Mouse (Mus musculus) telencephalon, adult 2 months (tissue): ENCODE measurements around the gene Dll4.

Experiments used
- DNase-seq: peaks from one replicate; pipeline ENCODE4 v3.0.0-alpha.2; 2011; ENCODE audit warnings: low read depth, low spot score

The Dll4 gene

DNA sequence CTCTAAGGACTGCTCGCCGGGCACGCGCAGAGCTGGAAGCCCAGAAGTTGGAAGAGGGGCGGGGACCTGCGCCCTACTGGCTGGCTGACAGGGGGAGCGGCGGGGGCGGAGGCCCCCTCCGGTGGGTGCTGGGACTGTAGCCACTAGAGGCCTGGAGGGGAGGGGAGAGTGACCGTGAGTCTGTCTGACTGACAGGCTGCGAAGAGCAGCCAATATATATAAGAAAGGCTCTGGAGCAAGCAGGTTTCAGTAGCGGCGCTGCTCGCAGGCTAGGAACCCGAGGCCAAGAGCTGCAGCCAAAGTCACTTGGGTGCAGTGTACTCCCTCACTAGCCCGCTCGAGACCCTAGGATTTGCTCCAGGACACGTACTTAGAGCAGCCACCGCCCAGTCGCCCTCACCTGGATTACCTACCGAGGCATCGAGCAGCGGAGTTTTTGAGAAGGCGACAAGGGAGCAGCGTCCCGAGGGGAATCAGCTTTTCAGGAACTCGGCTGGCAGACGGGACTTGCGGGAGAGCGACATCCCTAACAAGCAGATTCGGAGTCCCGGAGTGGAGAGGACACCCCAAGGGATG lies at the start of gene Dll4:
TSS of gene Dll4 (plus strand) at position 217 of the 576 bp plus-strand sequence.
- DNase-seq: no peak

GRCm38 (mm10) chr2:119276926-119277325 lies 48.7 kb upstream of the Dll4 start:
- no peak for DNase-seq

DNA sequence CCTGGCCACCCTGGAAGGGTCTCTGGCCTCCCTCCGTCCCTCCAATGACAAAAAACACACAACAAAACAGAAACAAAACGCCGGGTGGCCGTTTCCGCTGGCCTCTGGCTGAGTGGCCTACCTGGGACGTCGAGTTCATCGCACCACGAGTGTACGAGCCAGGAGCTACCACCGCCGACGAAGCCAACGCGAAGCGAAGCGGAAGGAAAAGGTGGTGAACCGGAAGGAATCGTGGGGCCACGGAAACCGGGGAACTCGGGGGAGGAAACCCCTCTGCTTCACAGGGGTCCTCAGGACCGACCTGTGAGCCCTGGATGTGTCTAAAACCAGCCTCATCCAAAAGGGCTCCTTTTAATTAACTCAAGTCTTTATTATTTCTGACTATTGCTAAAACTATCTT lies 47.8 kb upstream of the Dll4 start:
- DNase-seq: no peak

- no peak for DNase-seq
Observed at GRCm38 (mm10) chr2:119281899-119282565, 43.6 kb upstream of the Dll4 start.

DNA sequence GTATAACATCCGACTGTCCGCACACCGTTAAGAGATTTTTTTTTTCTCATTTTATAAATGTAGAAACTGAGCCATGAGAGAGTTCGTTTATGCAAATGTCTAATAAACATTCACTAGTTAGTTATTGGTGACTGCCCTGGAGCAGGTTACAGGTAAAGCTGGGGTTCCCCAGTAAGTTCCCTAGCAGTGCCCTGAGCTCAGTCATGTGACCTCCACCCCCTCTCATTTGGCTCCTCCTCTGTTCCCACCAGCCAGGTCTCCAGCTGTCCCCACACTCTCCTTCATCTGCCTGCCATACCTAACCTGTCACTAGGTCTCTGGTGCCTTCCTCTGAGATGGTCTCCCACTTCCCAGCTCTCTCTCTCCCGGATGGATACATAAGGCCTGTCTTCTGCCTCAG lies 38.2 kb upstream of the Dll4 start:
- DNase-seq: no peak

GRCm38 (mm10) chr2:119288270-119288882 lies 37.2 kb upstream of the Dll4 start, which contains the start of gene Vps18:
Gene Vps18, plus strand, starts transcription at chr2:119288740.
- peak; percentile 95 for DNase-seq

- no peak for DNase-seq
Observed at GRCm38 (mm10) chr2:119289014-119289416, 36.6 kb upstream of the Dll4 start.

- no peak for DNase-seq
Observed at GRCm38 (mm10) chr2:119292281-119292680, 33.3 kb upstream of the Dll4 start.

DNA sequence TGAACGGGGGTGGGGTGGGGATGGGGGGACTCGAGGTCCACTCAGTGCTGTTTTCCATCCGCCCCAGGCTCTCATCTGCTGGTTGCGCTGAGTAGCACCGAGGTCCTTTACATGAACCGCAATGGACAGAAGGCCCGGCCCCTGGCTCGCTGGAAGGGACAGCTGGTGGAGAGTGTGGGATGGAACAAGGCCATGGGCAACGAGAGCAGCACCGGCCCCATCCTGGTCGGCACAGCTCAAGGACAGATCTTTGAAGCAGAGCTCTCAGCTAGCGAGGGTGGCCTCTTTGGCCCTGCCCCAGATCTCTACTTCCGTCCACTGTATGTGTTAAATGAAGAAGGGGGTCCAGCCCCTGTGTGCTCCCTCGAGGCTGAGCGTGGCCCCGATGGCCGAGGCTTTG lies 32.7 kb upstream of the Dll4 start:
- DNase-seq: no peak

GRCm38 (mm10) chr2:119293311-119293710 lies 32.3 kb upstream of the Dll4 start:
- DNase-seq: no peak

GRCm38 (mm10) chr2:119293776-119294390 lies 31.7 kb upstream of the Dll4 start:
- DNase-seq: no peak

GRCm38 (mm10) chr2:119294411-119294810 lies 31.2 kb upstream of the Dll4 start:
- DNase-seq: no peak

DNA sequence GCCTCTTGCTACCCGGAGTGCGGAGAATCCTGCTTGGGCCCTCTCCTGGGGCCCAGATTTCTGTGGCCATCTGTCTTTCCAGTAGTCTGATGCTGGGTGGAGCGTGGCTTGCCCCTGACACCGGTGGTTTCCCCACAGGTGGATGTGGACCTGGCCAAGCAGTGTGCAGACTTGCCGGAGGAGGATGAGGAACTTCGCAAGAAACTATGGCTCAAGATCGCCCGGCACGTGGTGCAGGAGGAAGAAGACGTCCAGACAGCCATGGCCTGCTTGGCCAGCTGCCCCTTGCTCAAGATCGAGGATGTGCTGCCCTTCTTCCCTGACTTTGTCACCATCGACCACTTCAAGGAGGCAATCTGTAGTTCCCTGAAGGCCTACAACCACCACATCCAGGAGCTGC lies 28.8 kb upstream of the Dll4 start:
- DNase-seq: no peak

GRCm38 (mm10) chr2:119297506-119297905 lies 28.1 kb upstream of the Dll4 start:
- DNase-seq: no peak

DNA sequence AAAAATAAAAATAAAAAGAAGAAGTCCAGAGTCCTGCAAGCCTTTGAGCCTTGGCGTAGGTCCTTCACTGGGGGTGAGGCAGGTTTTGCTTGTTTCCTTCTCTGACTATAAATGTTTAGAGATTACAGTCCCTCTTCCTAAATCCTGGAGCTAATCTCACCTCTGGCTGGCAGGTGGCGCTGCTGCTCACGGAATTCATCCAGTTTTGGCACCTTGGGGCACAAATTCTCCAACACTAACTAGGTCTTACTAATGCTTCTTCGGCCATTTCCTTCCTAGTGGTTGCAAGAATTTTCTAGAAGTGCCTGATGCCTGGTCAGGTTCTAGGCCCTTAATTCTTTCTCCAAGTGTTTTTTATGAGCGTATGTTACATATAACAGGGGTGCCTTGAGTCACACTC lies 27.3 kb upstream of the Dll4 start:
- peak; percentile 18 for DNase-seq

GRCm38 (mm10) chr2:119298839-119299238 lies 26.7 kb upstream of the Dll4 start:
- no peak for DNase-seq

DNA sequence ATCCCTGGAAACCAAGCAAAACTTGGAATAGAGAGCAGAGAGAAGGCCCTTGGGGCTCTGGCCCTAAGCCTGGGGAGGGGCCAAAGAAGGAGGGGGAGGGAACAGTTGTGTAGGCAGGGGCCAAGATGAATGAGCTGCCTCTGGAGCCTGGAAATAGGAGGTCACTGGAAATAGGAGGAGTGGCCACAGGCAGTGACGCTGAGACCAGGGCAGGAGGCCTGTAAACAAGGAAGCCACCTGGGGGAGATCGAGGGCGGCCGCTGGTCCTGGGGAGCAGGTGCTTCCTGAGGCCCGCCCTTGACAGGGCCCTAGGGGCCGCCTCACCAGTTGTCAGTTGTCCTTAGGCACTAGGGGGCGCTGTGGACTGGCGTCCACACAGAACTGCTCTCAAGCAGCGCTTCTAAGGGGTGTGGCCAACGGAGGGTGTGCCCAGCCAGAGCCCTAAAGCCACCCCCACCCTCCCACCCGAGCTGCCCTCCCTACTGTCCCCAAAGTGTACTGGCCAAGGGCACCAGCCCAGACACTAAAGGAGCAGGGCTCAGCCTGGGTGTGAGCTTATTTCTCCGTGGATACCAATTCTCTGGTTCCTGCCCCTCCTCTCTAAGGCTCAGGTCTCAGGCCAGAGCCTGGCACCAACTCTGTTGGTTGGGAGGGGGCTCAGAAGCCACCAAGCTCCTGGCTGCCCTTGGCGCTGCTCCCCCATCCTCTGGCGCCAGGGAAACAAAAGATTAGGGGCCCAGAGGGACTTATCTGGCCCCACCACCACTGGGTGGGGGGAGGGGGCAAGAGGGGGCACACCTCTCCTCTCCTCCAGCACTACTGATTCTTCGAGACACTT lies 25.4 kb upstream of the Dll4 start:
- DNase-seq: peak; percentile 22

GRCm38 (mm10) chr2:119300819-119301493 lies 24.6 kb upstream of the Dll4 start:
- DNase-seq: no peak

GRCm38 (mm10) chr2:119302876-119303275 lies 22.7 kb upstream of the Dll4 start:
- no peak for DNase-seq

DNA sequence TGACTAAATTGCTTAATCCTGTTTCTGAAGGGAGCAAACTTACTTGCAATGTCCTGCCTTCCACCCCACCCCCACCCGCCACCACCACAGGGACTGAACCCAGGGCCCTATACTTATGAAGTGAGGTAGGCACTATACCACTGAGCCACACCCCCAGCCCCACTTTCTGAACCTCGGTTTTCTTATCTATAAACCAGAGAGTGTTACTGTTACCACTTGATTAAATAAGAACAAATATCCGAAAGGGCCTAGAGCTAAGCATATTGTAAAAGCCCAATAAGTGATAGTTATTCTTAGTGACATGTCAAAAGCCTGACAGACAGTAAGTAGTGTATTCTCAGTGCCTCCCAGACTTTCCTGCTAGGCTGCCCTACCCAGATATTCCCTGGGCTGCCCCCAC lies 21.2 kb upstream of the Dll4 start:
- no peak for DNase-seq

DNA sequence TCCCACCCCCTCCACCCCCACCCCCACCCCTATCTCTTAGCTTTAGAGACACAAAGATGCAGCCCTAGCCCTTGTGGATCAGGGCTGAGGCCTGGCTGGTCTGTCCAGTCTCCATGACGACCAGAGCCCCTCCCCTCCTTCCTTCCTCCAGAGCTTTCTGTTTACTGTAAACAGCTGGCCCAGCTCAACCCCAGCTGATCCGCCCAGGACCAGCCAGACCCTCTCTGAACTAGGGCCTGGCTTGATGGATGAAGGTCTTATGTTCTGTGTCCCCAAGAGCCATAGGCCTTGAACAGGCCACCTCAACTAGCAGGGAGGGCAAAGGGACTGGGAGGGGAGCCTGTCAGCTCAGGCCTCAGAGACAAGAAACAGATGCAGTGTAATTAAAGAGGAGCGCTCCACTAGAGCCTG lies 20.8 kb upstream of the Dll4 start:
- DNase-seq: no peak
